Mouse (Mus musculus) cerebral cortex, adult 2 months (tissue): Measurements from ENCODE around the gene Ankrd52.

Source experiments
- WGBS: fragments of 180-500 bp; shearing (Covaris S2); methylation state at CpG from one replicate; pipeline ENCODE4 v1.1.7; 2018; 5-methylcytosine and 5-hydroxymethylcytosine counted together

Ankrd52 gene

DNA sequence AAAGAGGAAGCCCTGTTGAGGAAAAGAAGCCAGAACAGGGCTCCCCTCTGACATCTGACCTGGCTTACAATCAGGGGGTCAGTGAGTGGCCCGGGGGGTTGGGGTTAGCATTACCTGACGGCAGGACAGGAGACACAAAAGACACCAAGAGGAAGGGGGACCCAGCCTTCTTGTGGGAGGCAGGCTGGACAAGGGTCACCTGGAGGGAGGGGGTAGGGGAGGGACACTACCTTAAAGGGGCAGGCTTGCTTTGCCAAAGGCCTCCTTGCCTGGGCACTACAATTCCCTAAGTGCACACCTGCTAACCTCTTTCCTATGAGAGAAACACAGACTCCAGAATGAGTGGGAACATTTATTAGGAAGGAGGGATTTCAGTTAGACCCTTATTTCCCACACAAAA, 24.1 kb downstream of the Ankrd52 start, which contains the start of gene Slc39a5:
Gene Slc39a5 (minus strand): TSS at position 174 of the 400 bp plus-strand sequence.
- 25% methylated on average over 2 of the region's 2 CpGs for WGBS

DNA sequence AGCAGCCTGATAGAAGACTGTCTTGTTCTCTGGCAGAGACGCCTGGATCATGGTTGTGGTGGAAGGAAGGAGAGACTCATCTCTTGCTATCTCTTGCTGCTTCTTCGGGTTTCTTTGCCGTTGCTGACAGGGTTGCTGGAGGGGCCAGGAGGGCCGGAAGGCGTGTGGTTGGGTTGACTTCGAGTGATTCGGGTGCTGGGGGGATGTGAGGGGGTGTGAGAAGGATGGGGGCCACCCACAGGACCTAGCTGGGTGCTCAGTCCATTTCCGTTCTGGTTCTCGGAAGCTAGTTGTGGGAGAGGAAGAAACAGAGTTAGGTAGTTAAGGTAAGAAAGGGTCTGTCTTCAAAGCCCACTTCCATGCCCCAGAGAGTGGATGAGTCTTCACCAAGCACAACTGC, 24.7 kb downstream of the Ankrd52 start:
- 80% methylated on average over 9 of the region's 9 CpGs for WGBS

DNA sequence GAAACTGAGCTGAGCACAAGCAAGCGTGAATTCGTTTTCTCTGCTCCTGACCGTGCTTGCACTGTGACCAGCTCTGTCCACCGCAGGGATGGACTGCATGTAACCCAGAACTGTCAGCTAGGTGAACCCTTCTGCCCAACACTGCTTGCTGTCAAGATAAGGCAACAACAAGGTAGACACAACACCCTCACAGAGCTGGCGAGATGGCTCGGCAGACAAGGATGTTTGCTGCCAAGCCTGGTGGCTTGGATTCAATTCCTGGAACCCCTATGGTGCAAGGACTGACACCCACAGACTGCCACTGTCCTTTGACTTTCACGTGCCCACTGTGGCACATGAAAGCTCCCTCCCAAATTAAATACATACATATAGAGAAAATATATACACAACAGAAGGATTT, 27.0 kb downstream of the Ankrd52 start:
- WGBS, result 73% methylated on average over 7 of the region's 7 CpGs

DNA sequence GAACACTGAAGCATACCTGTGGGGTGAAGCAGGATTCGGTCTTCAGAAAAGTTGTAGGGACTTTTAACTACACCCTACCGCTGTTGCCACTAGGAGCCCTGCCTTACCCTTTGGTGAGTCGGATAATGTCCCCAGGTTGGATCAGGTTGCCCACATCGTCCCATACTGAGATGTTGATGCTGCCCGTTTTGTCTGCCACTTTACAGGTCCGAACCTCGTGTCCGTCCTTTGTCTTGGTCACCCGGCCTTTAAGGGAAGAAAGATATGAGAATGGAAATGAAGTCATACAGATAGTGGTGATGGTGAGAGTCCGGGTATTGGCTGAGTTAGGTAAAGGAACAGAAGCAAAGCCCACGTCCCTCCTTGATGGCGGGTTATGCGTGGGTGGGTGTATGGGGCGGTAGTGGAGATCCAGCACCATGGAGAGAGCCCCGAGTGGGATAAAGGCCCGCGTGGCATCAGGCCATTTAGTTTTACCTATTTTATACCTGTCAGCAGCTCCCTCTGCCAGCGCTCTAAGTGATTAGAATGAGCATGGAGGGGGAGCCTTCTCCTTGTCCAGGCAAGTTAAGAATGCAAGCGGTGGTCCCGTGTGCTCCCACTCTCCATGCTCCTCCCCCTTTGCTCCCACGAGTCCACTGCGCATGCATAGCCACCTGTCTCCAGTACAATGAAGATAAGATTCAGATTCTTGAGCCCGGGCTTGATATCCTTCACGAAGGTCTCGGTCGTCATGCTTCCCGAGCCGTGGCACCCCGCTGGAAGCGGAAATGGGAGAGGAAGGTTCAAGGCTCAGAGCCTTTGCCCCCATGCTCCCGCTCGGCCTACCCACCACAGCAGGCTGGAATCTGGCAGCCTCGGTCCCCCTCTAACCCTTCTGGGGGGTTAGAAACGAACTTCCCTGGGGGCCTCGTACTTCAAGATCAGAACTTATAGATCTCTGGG, 31.9 kb downstream of the Ankrd52 start:
- 13% methylated on average over 35 of the region's 35 CpGs for WGBS

DNA sequence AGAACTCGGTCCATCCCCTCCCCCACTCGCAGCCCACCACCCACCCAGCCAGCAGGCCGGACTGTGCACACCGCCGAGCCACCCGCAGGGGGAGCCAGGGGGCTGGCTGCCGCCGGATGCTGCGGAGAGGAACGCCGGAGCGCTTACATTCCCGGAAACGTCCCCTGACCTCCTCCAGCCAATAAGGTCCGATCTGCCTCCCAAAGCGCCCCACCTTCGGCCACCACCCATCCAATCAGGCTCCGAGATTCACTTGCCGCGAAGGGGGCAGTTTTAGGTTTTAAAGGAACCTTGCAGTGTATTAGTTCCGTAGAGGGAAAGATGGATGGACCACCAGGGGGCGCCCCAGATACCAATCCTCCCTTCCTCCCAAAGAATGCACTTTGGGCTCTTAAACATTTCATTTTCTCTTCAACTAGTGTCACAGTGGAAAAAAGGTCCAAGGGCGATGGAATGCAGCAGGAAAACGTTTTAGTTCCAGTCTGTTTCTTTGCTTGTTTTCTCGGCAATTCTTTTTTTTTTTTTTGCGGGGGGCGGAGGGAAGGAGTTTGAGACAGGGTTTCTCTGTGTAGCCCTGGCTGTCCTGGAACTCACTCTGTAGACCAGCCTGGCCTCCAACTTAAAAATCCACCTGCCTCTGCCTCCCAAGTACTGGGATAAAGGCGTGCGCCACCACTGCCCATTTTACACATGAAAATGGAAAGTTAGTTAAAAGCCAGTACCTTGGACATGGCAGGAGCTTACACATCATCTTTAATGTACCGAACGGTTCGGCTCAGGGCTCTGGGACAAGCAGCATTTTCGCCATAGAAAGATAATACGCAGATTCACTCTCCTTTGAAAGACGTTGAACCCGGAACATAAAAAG, 33.0 kb downstream of the Ankrd52 start:
- 4% methylated on average over 36 of the region's 36 CpGs for WGBS

DNA sequence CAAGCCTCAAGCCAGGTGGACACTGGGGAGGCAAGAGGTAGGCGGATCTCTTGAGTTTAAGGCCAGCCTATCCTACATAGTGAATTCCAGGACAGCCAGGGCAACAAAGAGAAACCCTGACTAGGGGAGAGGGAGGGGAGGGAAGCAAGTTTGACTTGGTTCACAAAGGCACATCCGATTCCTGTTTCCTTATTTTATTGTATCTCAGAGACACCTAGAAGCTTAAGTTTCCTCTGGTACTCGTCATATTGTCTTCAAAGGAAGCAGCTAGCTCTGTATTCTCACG, 33.6 kb downstream of the Ankrd52 start:
- WGBS, result 9% methylated on average over 4 of the region's 4 CpGs

DNA sequence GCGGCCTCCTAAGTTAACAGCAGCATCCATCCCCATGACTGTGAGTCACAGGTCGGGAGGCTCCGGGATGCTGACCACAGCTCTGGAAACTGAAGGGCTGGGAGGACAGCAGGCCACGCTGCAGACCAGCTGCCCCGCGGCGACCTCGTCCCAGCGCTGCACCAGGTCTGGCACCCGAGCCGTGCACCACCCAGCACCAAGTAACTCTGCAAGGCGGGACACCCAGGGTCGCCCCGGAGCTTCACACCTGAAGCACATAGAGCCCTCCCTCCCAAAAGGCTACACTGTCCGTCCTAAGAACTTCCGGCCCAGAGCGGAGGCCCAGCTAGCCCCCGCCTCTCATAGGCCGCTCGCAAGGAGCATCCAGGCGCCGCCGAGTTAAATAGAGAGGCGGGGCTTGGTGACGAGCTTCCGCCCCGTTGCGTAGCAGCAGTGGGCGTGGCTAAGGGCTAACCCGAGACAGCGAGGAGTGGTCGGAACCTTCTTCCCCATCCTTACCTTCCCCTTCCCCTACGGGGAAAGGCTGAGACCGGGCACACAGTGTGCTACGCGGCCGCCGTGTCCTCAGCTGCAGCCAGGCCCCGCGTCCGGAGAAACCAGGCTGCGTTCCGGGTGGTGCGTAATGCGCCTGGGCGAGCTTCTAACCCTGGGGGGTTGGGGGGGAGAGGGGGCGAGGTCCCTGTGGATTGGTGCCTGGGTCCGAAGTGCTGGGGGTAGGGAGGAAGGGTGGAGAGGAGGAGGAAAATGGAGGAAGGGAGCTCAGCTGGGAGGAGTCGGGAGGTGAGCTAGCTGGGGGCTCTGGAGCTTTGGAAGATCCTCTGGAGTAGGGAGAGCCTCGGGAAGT, 34.5 kb downstream of the Ankrd52 start, which contains the start of the genes Nabp2 and Rnf41:
Gene Nabp2 (minus strand): TSS at position 282 of the 844 bp plus-strand sequence.
Gene Rnf41 (plus strand): TSS at position 447 of the 844 bp plus-strand sequence.
- WGBS, result under 1% methylated on average over 50 of the region's 50 CpGs

DNA sequence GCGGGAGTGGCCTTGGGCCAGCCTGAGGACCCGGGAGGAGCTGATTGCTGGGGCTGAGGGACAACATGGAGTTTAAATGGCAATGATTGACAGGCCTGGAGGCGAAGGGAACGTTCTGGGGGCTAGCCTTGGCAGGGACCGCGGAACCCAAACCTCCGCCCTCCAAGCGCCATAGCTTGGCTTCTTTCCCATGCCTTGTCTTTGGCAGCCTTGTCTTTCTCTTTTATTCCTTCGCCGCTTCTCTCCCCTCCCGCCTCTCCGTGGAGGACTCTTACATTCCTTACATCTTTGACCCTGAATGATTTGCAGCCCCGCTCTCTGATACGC, 35.1 kb downstream of the Ankrd52 start:
- WGBS, result 1% methylated on average over 14 of the region's 14 CpGs

DNA sequence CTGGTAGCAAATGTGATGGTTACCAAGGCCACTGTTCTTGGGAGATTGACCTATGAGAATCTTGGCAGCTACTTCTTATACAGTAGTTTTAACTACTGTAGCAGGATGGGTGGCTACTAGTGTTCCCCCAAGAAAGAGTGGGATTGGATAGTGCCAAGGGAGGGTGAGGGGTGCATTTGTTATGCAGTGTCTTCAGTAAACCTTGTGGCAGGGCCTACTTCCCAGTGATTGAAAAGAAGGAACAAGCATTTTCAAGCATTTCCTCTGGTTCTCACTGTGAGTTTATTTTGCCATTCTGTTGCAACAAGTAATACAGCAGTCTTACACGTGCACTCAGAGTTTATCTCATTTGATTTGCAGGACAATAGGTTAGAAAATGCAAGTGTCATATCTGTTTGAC, 35.6 kb downstream of the Ankrd52 start:
- 0% methylated on average over 1 of the region's 1 CpGs for WGBS

DNA sequence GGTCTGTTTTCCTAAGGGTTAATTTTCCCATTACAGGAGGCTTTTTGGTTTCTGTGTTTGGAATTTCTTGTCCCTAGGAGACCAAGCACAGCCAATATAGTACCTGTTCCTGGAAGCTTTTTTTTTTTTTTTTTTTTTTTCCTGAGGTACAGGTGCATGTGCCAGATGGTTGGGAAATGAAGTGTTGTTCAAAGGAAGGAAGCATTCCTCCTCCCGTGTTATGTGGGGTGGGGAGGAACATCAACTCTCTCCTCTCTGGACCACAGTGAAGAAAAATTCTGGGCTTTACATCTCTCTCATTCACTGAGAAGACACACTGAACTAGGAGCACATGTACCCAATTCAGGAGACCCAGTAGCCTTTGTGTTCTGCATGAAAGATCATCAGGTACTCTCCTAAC, 36.2 kb downstream of the Ankrd52 start:
- WGBS, result 3% methylated on average over 1 of the region's 1 CpGs

DNA sequence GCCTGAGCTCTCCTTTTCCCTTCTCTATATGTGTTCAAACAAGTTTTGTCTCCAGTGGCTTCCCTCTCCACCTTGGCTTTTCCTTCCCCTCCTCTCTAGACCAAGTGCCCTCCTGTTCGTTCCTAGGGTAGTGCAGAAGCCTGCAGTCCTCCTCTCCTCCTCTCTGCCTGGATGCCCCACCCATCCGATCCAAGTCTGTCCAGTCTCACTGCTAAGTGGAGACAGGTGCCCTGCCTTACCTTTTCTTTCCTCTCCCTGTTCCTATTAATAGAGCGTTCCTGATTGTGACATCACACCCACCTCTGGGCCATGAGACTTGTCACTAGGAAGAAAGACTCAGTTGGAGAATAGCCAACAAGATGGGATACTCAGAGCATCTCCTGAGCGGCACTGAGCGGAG, 37.9 kb downstream of the Ankrd52 start:
- WGBS, result 72% methylated on average over 5 of the region's 5 CpGs

DNA sequence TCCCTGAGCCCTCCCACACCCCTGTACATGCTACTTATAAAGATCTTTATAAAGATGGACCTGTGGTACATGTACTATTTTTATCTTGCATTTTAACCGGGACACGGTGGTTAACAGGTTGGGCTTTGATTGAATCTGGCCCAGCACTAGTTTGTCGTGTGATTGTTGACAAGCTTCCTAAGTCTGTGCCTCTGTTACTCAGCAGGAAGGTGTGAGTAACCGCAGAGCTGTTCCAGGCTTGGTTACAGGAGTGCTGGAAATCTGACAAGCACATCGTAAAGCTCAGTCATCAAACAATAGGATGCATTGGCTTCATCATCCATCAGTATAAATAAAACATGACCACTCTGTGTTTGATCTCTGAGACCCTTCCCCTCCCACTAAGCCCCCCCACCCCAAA, 45.5 kb downstream of the Ankrd52 start:
- WGBS, result 43% methylated on average over 5 of the region's 5 CpGs

DNA sequence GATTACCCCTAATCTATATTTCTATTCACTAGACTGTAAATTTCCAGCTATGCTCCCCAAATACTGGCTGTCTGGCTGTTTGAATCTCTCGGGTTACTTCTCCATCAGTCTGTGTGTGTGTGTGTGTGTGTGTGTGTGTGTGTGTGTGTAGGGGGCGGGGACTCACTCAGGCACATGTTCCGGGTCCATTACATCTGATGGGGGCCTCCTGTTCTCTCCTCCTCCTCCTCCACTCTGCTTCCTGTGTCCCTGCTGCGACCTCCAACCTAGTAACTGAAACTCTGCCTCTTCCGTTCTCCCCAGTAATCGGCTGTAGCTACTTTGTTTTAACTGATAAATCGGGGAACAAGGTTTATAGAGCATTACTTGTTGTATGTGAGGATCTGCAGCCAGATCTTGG, 47.7 kb downstream of the Ankrd52 start:
- WGBS, result 60% methylated on average over 7 of the region's 7 CpGs

DNA sequence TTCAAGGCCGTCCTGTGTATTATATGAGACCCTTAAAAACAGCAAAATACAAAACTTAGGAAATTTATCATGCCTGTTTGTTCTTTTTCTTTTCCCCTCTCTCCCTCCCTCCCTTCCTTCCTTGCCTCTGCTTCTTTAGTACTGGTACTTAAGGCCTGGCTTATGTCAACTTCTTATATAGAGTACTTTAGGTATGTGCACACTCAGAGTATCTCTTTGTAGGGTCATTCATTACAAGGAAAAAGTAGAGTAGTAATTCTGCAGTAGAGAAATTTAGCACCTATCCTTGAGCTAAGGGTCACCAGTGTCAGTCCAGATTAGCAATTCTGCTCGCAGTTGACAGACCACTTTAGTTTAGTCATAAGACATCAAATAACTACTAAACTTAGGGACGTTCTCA, 48.3 kb downstream of the Ankrd52 start:
- 92% methylated on average over 3 of the region's 3 CpGs for WGBS

DNA sequence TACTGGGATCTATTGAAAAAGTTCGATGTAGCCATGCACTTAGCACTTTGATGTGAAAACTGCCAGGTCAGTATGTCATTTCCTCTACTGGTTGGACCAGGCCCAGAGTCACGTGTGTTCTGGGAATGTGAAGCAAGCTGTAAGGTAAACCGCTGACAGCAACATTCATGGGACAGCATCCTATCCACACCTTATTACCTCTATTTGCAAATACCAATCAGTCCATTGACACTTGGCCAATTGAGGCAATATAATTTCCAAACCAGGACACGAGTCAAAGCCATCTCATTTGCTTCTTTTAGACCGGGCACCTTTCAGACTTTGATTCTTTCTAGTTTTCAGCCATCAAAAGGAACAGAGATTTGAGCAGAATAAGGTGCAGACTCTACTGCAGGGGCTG, 52.1 kb downstream of the Ankrd52 start:
- WGBS, result 81% methylated on average over 5 of the region's 5 CpGs

DNA sequence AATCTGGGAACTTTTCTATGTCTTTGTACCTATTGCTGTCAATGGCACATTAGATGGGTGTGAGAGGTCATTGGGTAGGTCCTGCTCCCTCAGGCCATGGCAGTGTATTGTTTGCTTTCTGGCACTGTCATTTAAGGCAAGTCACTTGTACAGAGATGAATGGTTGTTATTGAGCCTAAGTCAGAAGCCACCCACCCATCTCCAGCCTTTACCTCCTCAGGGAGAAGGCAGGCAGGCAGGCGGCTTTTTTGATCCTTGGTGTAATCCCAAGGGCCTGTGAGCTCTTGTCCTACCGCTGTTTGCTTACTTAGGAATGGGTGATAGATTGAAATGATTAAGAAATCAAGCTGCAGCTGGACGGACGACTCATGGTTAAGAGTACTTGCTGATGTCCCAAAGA, 52.5 kb downstream of the Ankrd52 start:
- 86% methylated on average over 4 of the region's 4 CpGs for WGBS

DNA sequence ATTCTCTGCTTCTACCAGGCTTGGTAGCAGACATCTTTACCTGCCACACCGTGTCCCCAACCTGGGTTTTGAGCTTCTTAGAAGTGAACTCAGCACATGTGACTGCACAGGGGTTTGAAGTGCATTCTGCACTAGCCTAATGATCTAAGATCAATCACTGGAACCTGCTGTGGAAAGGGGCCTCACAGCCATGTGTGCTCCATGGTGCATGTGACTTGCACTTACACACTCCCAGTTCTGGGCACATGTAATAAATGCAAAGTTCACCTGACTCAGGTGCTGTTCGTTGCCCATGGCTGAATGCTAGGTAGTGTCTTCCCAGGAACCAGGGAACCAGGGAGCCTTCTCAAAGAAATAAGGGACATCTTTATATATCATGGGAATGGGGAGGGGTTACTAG, 56.5 kb downstream of the Ankrd52 start:
- 94% methylated on average over 2 of the region's 2 CpGs for WGBS

DNA sequence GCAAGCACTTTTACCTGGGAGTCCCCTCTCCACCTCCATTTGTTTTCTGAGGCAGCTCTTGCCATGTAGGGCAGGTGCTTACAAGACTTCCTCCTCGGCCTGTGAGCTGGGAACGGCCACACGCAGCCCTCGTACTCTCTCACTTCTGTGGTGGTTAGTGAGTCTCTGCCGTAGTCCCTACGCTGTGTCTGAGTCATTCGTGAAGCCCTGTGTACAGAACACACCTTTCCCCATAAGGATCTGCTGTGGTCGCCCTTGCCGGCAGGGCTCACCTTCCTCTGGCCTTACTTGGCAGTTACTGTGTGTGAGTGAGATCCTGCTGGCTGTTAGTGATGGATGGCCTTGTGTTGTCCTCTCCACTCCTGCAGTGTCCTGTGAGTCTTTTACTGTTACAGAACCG, 57.8 kb downstream of the Ankrd52 start:
- 72% methylated on average over 10 of the region's 10 CpGs for WGBS

DNA sequence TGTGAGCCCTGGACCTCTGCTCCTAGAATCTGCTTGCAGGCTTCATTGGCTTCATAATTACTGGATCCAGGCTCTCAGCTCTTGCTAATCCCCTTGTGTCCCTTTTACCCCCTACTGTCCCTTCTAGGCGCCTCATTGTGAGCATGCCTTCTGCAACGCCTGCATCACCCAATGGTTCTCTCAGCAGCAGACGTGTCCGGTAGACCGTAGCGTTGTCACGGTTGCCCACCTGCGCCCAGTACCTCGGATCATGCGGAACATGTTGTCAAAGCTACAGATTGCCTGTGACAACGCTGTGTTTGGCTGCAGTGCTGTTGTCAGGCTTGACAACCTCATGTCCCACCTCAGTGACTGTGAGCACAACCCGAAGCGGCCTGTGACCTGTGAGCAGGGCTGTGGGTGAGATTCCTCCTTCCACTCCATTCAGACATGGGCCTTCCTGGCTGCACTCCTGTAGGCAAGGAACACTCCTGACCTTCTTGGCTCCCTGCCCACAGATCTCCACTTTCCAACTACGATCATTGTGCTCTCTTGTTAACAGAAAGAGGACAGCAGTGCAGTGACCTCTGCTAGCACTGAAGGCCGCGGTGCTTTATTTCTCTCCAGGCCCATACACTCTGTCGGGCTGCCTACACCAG, 58.4 kb downstream of the Ankrd52 start:
- WGBS, result 63% methylated on average over 17 of the region's 17 CpGs

DNA sequence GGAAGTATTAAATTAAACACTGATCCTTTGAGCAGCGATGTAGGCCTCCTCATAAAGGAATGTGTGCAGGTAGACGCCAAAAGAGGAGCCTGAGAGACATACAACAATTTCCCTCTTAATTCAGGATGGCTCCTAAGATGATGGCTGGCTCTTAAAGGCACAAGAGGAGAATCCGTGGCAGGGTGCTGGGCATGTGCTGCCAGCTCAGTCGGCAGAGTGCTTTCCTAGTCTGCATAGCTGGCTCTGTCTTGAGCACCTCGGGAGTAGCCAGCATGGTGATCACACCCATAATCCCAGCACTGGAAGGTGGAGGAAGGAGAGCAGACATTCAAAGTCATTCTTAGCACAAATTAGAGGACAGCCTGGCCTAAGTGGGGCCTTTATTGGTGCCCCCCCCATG, 59.0 kb downstream of the Ankrd52 start:
- WGBS, result 51% methylated on average over 5 of the region's 5 CpGs

DNA sequence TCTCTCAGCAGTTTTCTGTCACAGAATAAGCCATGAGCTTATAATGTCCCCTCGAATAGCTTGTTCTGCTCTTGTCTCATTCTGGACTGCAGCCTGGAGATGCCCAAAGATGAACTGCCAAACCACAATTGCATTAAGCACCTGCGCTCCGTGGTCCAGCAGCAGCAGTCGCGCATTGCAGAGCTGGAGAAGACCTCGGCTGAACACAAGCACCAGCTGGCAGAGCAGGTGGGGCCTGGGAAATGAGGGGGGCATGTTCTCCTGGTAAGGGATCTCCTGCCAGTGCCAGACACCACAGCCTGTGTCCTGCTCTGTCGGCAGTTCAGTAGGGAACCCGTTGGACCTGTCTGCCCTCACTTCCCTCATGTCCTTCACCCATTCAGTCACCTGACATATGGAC, 59.5 kb downstream of the Ankrd52 start:
- WGBS, result 68% methylated on average over 8 of the region's 8 CpGs
